Mouse (Mus musculus) T-helper 2 cell (primary cell): ENCODE measurements around the gene Plekha7.

Experiments used
- in situ Hi-C: fragments of 300-600 bp; cut with MboI, MseI; formaldehyde crosslinking; loops from one replicate; pipeline ENCODE4 v1.15.1; 2025; ENCODE audit warnings: high pct_unique_total_duplicates

Gene Plekha7

GRCm38 (mm10) chr7:116251516-116251915 lies 56.7 kb downstream of the Plekha7 start:
- in situ Hi-C loops, result loop anchor here (5.0 kb wide), 1 partner anchor 36 kb away; no protein-coding TSS in a partner anchor

- in situ Hi-C loops, result no loop called here
Measured at GRCm38 (mm10) chr7:116248536-116248935, 59.6 kb downstream of the Plekha7 start.

GRCm38 (mm10) chr7:116247377-116247729 lies 60.8 kb downstream of the Plekha7 start:
- in situ Hi-C loops, result no loop called here

- in situ Hi-C loops, result no loop called here
Measured at GRCm38 (mm10) chr7:116246696-116247376, 61.3 kb downstream of the Plekha7 start.

- in situ Hi-C loops, result no loop called here
Measured at GRCm38 (mm10) chr7:116245815-116246695, 62.1 kb downstream of the Plekha7 start.

- in situ Hi-C loops, result no loop called here
Measured at GRCm38 (mm10) chr7:116244302-116245165, 63.6 kb downstream of the Plekha7 start.

- in situ Hi-C loops, result no loop called here
Measured at GRCm38 (mm10) chr7:116242810-116243209, 65.4 kb downstream of the Plekha7 start.

- in situ Hi-C loops, result no loop called here
Measured at GRCm38 (mm10) chr7:116241601-116242000, 66.6 kb downstream of the Plekha7 start.

- in situ Hi-C loops, result no loop called here
Measured at GRCm38 (mm10) chr7:116240791-116241474, 67.2 kb downstream of the Plekha7 start.

GRCm38 (mm10) chr7:116240353-116240752 lies 67.8 kb downstream of the Plekha7 start:
- in situ Hi-C loops, result no loop called here

- in situ Hi-C loops, result no loop called here
Measured at GRCm38 (mm10) chr7:116238320-116238719, 69.9 kb downstream of the Plekha7 start.

- in situ Hi-C loops, result no loop called here
Measured at GRCm38 (mm10) chr7:116237157-116237981, 70.8 kb downstream of the Plekha7 start.

- in situ Hi-C loops, result no loop called here
Measured at GRCm38 (mm10) chr7:116236608-116237007, 71.6 kb downstream of the Plekha7 start.

- in situ Hi-C loops, result no loop called here
Measured at GRCm38 (mm10) chr7:116234287-116234806, 73.8 kb downstream of the Plekha7 start.

- in situ Hi-C loops, result no loop called here
Measured at GRCm38 (mm10) chr7:116230811-116231609, 77.2 kb downstream of the Plekha7 start.

GRCm38 (mm10) chr7:116226877-116227282 lies 81.3 kb downstream of the Plekha7 start:
- in situ Hi-C loops, result no loop called here

GRCm38 (mm10) chr7:116226316-116226715 lies 81.9 kb downstream of the Plekha7 start:
- in situ Hi-C loops, result no loop called here

- in situ Hi-C loops, result no loop called here
Measured at GRCm38 (mm10) chr7:116224543-116224942, 83.6 kb downstream of the Plekha7 start.
